Mouse (Mus musculus) ES-Bruce4 (cell line): ENCODE data around the gene Lctl.

Experiments
- CTCF ChIP-seq: IDR thresholded peaks from one replicate; pipeline ENCODE4 v1.8.1; 2011; ENCODE audit warnings: low read depth, low read length
- EP300 ChIP-seq: IDR thresholded peaks from 2 replicates; pipeline ENCODE4 v1.6.1; 2011; ENCODE audit warnings: low read depth, low read length; ENCODE audit not compliant: insufficient read depth
- POLR2A ChIP-seq: IDR thresholded peaks from one replicate; pipeline ENCODE4 v1.8.1; 2011; ENCODE audit warnings: low read length; ENCODE audit not compliant: insufficient read depth

DNA sequence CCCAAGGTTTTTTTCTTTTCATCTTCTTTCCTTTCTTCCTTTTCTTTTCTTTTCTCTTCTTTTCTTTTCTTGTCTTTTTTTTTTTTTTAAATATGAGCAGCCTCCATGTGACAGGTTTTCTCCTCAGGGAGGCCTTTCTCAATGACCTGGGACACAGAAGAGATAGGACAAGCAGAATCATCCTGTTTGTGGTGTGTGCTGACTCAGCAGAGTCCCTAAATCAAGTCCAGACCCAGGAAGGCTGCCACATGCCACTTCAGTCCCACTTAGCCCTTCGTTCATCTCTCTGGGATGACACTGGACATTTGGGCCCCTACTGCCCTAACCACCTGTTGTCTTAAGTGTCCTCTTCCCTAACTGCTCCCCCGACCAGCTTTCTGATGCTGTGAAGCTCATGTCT lies 40.5 kb upstream of the Lctl start:
- TF ChIP-seq POLR2A, result no peak
- TF ChIP-seq CTCF, result no peak
- TF ChIP-seq EP300, result no peak
